Mouse (Mus musculus) adrenal gland, postnatal 25 days (tissue): ENCODE results near the gene Tuba3b. TPM values are rescaled to one million over a fixed set of nuclear protein-coding genes. Genes with fewer than 3 reads are reported as not detected.

Experiments
- DNase-seq: peaks from one replicate; pipeline ENCODE4 v3.0.0; 2021; ENCODE audit warnings: mixed read lengths
- total RNA-seq: library from RNA; stranded (reverse); gene quantifications from 2 replicates; pipeline ENCODE4 v1.2.3, GENCODE M21; 2021

Gene Tuba3b
- total RNA-seq, 1 experiment from 2014 or later, result not detected

DNA sequence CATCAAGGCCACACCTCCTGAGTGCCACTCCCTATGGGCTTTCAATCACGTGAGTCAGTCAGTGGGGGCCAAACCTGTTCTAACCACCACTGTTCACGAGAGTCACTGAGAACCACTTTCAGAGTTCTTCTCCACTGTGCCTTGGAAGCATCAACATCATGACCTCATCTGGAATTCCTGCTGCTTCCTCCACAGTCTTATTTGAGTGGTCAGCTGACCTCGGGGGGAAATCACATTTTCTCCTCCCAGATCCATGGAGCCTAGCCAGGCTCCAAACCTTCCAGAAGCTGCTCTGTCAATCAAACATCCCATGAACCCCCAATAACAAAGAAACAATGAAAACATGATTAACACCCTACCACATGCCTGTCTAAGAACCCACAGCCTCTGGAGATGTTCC lies 52.1 kb downstream of the Tuba3b start:
- DNase-seq, result no peak

GRCm38 (mm10) chr6:145669596-145670071 lies 54.1 kb downstream of the Tuba3b start:
- DNase-seq, result no peak

Other genes starting within 250 kb of the Tuba3b start
- gene Lmntd1, start 1.4 kb upstream of the Tuba3b start, total RNA-seq, result 0.39 and 0.90 TPM in 2 replicates
- gene Rassf8, start 131.0 kb downstream of the Tuba3b start, total RNA-seq, result 105 and 107 TPM in 2 replicates
- gene Bhlhe41, start 249.8 kb downstream of the Tuba3b start, total RNA-seq, result 12.3 and 16.2 TPM in 2 replicates